Comparison of ENCODE assay signal across 9 mouse cellular contexts in the genomic region with DNA sequence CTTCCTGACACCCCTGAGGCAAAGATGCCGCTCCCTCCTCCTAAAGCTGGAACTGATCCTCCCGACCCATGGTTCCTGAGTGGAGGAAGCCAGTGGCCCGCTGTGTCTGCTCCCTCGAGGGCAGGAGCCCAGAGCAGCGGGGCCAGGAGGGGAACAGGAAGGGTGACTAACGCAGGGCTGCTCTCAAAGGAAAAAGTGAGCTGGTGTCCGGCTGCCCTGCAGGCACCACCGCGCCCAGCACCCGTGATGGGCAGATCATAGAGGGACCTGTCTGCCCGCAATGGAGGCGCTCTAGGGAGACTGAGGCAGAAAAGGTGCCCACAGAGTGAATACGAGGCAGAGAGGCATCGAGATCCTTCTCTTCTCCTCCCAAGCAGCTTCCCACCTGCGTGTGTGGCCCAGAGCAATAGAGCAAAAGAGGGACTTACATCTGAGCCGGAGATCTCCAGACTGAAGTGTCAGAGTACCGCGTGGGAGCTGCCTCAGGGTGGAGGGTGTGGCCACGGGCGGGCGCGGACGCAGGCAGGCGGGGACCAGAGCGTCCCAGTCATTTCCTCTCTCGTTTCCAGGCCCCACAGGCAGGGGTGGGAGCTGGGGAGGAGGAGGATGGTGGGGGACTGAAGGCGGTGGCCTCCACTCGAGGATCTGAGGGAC. TPM values are rescaled to one million over a fixed set of nuclear protein-coding genes. Genes with fewer than 3 reads are reported as not detected.
A peak's percentile ranks its signal among the peaks of the same experiment; 100 is the strongest.
DNase-seq lines count a peak whose midpoint lies in the region; ATAC-seq and TF ChIP-seq lines count a peak whose summit lies in the region.
"Had no signal": no experiment of that assay in that cellular context is flagged by ENCODE, and none has a peak within 500 bp of the region (broad histone marks: within the 10 kb centered on the region; RNA-seq: fewer than 3 reads in every experiment).

No protein-coding gene starts in this region.

- peak; percentile 94 for ATAC-seq in lung, postnatal 0 days

- no peak for TF ChIP-seq CTCF in heart, adult 2 months (IDR thresholded peaks at IDR 0.05)
- peak; percentile 17; the same call in 1 of the 2 replicates for TF ChIP-seq CTCF in lung, postnatal 0 days (IDR thresholded peaks at IDR 0.05)
- TF ChIP-seq CTCF in olfactory bulb, adult 2 months (IDR thresholded peaks at IDR 0.05; ENCODE audit: insufficient read depth, low read depth, low read length) = no peak

- TF ChIP-seq EP300 in heart, adult 2 months (IDR thresholded peaks at IDR 0.05; ENCODE audit: insufficient read depth, low read depth, low read length) = no peak
- TF ChIP-seq EP300 in lung, postnatal 0 days (IDR thresholded peaks at IDR 0.05) = peak; percentile 44; the same call in 1 of the 2 replicates

- H3K9me3 ChIP-seq in lung, postnatal 0 days (ENCODE audit: low read length) = no peaks in the 10 kb centered on the region

- no peaks in the 10 kb centered on the region for H3K36me3 ChIP-seq in heart, adult 2 months (ENCODE audit: control insufficient read depth, insufficient read depth, low read length)
- H3K36me3 ChIP-seq in lung, postnatal 0 days (ENCODE audit: insufficient read depth, low read length) = no peaks in the 10 kb centered on the region

- DNase-seq in CD4-positive, CD25-positive, alpha-beta regulatory T cell, adult 2 months (ENCODE audit: low read depth, low spot score) = peak; percentile 89
- DNase-seq in adrenal gland, postnatal 36 days = peak; percentile 71 to 79
- DNase-seq in heart, adult 2 months = peak; percentile 84 to 88
- DNase-seq in kidney, adult 11 months = peak; percentile 41
- DNase-seq in lung, postnatal 0 days (ENCODE audit: low spot score) = peak; percentile 77
- no peak for DNase-seq in right cerebral cortex, postnatal 36 days (ENCODE audit: low spot score in 2 of 2)
- no peak for DNase-seq in frontal cortex, postnatal 14 days (ENCODE audit: low spot score in 2 of 2)

- H3K4me1 ChIP-seq in heart, adult 2 months (ENCODE audit: control insufficient read depth, insufficient read depth, low read length) = peaks cover 2% of the 10 kb centered on the region
- no peaks in the 10 kb centered on the region for H3K4me1 ChIP-seq in lung, postnatal 0 days (ENCODE audit: insufficient read depth, low read depth, low read length)
- peaks cover 8% of the 10 kb centered on the region for H3K4me1 ChIP-seq in olfactory bulb, adult 2 months (ENCODE audit: control insufficient read depth, insufficient read depth, low read length)

- H3K4me2 ChIP-seq in lung, postnatal 0 days (replicated peaks; ENCODE audit: low read depth, low read length) = peak overlapping the region; percentile 50

- H3K79me2 ChIP-seq in heart, adult 2 months (replicated peaks; ENCODE audit: control insufficient read depth, insufficient read depth, low read length) = no peaks in the 10 kb centered on the region

- peak overlapping the region; percentile 67 for H3K4me3 ChIP-seq in heart, adult 2 months
- H3K4me3 ChIP-seq in lung, postnatal 0 days (ENCODE audit: low read depth, low read length) = peak overlapping the region; percentile 38
- peak overlapping the region; percentile 22 for H3K4me3 ChIP-seq in olfactory bulb, adult 2 months (ENCODE audit: insufficient read depth, low read depth, low read length)
- H3K4me3 ChIP-seq: erythroblast, embryonic 14.5 days had no signal

- intact Hi-C loops in heart, adult 2 months (cut with DNase I) = loop anchor here (5.0 kb wide), 1 partner anchor 84 kb away; a partner anchor contains a TSS

- peak overlapping the region; percentile 54 for H3K9ac ChIP-seq in heart, adult 2 months (ENCODE audit: low read depth, low read length)
- H3K9ac ChIP-seq in lung, postnatal 0 days (replicated peaks; ENCODE audit: low read depth) = peak overlapping the region; percentile 9; the same call in 1 of the 2 replicates

- peak overlapping the region; percentile 82 for H3K27ac ChIP-seq in heart, adult 2 months
- peak overlapping the region; percentile 72 for H3K27ac ChIP-seq in lung, postnatal 0 days (ENCODE audit: low read length)
- no peak overlapping the region for H3K27ac ChIP-seq in olfactory bulb, adult 2 months (ENCODE audit: insufficient read depth, low read depth, low read length)

- 4% methylated on average over 28 of the region's 28 CpGs for WGBS in heart, adult 2 months
- 2% methylated on average over 27 of the region's 28 CpGs for WGBS in lung, postnatal 0 days
- 14% methylated on average over 28 of the region's 28 CpGs for WGBS in olfactory bulb, adult 2 months

- peak; percentile 68 for TF ChIP-seq POLR2A in heart, adult 2 months (IDR thresholded peaks at IDR 0.05; ENCODE audit: insufficient read depth, low read depth, low read length)
- no peak for TF ChIP-seq POLR2A in olfactory bulb, adult 2 months (IDR thresholded peaks at IDR 0.05; ENCODE audit: insufficient read depth, low read depth, low read length)

- no peaks in the 10 kb centered on the region for H3K27me3 ChIP-seq in heart, adult 2 months (ENCODE audit: control insufficient read depth, insufficient read depth, low read length)
- H3K27me3 ChIP-seq in lung, postnatal 0 days (replicated peaks; ENCODE audit: insufficient read depth, low read length) = no peaks in the 10 kb centered on the region

RNA-seq across cellular contexts. Expression of a gene that starts 0.5 kb away (rescaled TPM):
- total RNA-seq in adrenal gland, postnatal 36 days (2021) = 100 to 1,000 TPM in 1 of 2 experiments, 10 to 100 TPM in 1; 34.8 to 103 TPM
- total RNA-seq in heart, adult 2 months (2021) = 10 to 100 TPM; 30.5 to 31.1 TPM
- 45.0 and 55.2 TPM in 2 replicates for polyA plus RNA-seq in heart, adult 2 months (2012; rRNA removed)
- polyA plus RNA-seq in lung, postnatal 0 days (2015; fragmentation: Nextera tagmentation; extraction: Ambion mirVana) = 168 and 206 TPM in 2 replicates
- not detected in 2 replicates for polyA plus RNA-seq in olfactory bulb, adult 2 months (2012; ENCODE audit: insufficient read depth, insufficient read length, low replicate concordance, missing spikeins)

RNA-seq across cellular contexts. Expression of a gene that starts 9.5 kb away (rescaled TPM):
- 1 to 10 TPM; 1.2 to 1.6 TPM for total RNA-seq in adrenal gland, postnatal 36 days (2021)
- total RNA-seq in heart, adult 2 months (2021) = 1 to 10 TPM in 1 of 2 experiments, under 1 TPM in 1; 0.63 to 1.5 TPM
- polyA plus RNA-seq in heart, adult 2 months (2012; rRNA removed) = 2.9 and 3.4 TPM in 2 replicates
- polyA plus RNA-seq in lung, postnatal 0 days (2015; fragmentation: Nextera tagmentation; extraction: Ambion mirVana) = 1.2 and 1.8 TPM in 2 replicates
- polyA plus RNA-seq in olfactory bulb, adult 2 months (2012; ENCODE audit: insufficient read depth, insufficient read length, low replicate concordance, missing spikeins) = not detected in 2 replicates
- polyA plus RNA-seq: erythroblast, embryonic 14.5 days had no signal

RNA-seq across cellular contexts. Expression of a gene that starts 15.2 kb away (rescaled TPM):
- 100 to 1,000 TPM; 167 to 239 TPM for total RNA-seq in adrenal gland, postnatal 36 days (2021)
- 100 to 1,000 TPM; 839 to 985 TPM for total RNA-seq in heart, adult 2 months (2021)
- polyA plus RNA-seq in heart, adult 2 months (2012; rRNA removed) = 1,788 and 1,851 TPM in 2 replicates
- polyA plus RNA-seq in lung, postnatal 0 days (2015; fragmentation: Nextera tagmentation; extraction: Ambion mirVana) = 175 and 211 TPM in 2 replicates
- polyA plus RNA-seq in olfactory bulb, adult 2 months (2012; ENCODE audit: insufficient read depth, insufficient read length, low replicate concordance, missing spikeins) = not detected in 2 replicates

RNA-seq across cellular contexts. Expression of a gene that starts 17.4 kb away (rescaled TPM):
- 1 to 10 TPM; 2.7 to 5.4 TPM for total RNA-seq in adrenal gland, postnatal 36 days (2021)
- total RNA-seq in heart, adult 2 months (2021) = 1 to 10 TPM; 3.8 to 3.9 TPM
- polyA plus RNA-seq in heart, adult 2 months (2012; rRNA removed) = 5.4 and 6.5 TPM in 2 replicates
- 0.20 and 0.27 TPM in 2 replicates for polyA plus RNA-seq in lung, postnatal 0 days (2015; fragmentation: Nextera tagmentation; extraction: Ambion mirVana)
- polyA plus RNA-seq in olfactory bulb, adult 2 months (2012; ENCODE audit: insufficient read depth, insufficient read length, low replicate concordance, missing spikeins) = not detected in 2 replicates
- polyA plus RNA-seq: erythroblast, embryonic 14.5 days had no signal

RNA-seq across cellular contexts. Expression of a gene that starts 34.7 kb away (rescaled TPM):
- 1 to 10 TPM; 1.5 to 2.3 TPM for total RNA-seq in adrenal gland, postnatal 36 days (2021)
- total RNA-seq in heart, adult 2 months (2021) = 1 to 10 TPM; 1.6 to 2.5 TPM
- 4.9 and 5.5 TPM in 2 replicates for polyA plus RNA-seq in heart, adult 2 months (2012; rRNA removed)
- polyA plus RNA-seq in lung, postnatal 0 days (2015; fragmentation: Nextera tagmentation; extraction: Ambion mirVana) = 76.1 and 78.1 TPM in 2 replicates
- polyA plus RNA-seq in olfactory bulb, adult 2 months (2012; ENCODE audit: insufficient read depth, insufficient read length, low replicate concordance, missing spikeins) = not detected in 2 replicates
- polyA plus RNA-seq: erythroblast, embryonic 14.5 days had no signal

Comparison
In these comparisons a context has a peak if more than half of its experiments do, and no peak if none do; other contexts are left out.
1. DNase-seq: peak in CD4-positive, CD25-positive, alpha-beta regulatory T cell, adult 2 months (single experiment), adrenal gland, postnatal 36 days (2 of 2), heart, adult 2 months (2 of 2), kidney, adult 11 months (single experiment) and lung, postnatal 0 days (single experiment); none in right cerebral cortex, postnatal 36 days (0 of 2) and frontal cortex, postnatal 14 days (0 of 2).
2. RNA of a gene that starts 0.5 kb away (polyA plus RNA-seq): 168 to 206 TPM in lung, postnatal 0 days and 45.0 to 55.2 TPM in heart, adult 2 months; not detected in olfactory bulb, adult 2 months; every median in the first group is over 10 times any median in the second.
3. RNA of a gene that starts 15.2 kb away (polyA plus RNA-seq): 1,788 to 1,851 TPM in heart, adult 2 months and 175 to 211 TPM in lung, postnatal 0 days; not detected in olfactory bulb, adult 2 months; every median in the first group is over 100 times any median in the second.
4. Peak in every context shown above with its lines, with median percentiles within 50 percentile points of each other: H3K4me3 ChIP-seq.